Mouse (Mus musculus) cerebellum, adult 2 months (tissue): ENCODE results near the gene Hist1h1d. TPM values are rescaled to one million over a fixed set of nuclear protein-coding genes. Genes with fewer than 3 reads are reported as not detected.
A peak's percentile ranks its signal among the peaks of the same experiment; 100 is the strongest.

Experiments used
- DNase-seq, 2 experiments: peaks; one replicate each; pipeline ENCODE4 v3.0.0; 2021
- H3K27ac ChIP-seq: fragments of 200-500 bp; 2 replicates; pipeline ENCODE4 v1.5.1; 2012; ENCODE audit warnings: low read length, control low read depth, inconsistent platforms; ENCODE audit not compliant: insufficient read depth
- H3K27me3 ChIP-seq: fragments of 200-500 bp; 2 replicates; pipeline ENCODE4 v1.6.1; 2012; ENCODE audit warnings: inconsistent platforms, mild to moderate bottlenecking, low read length, moderate library complexity; ENCODE audit not compliant: control insufficient read depth, insufficient read depth
- H3K4me1 ChIP-seq: fragments of 200-500 bp; 2 replicates; pipeline ENCODE4 v1.6.1; 2011; ENCODE audit warnings: low read length; ENCODE audit not compliant: control insufficient read depth, insufficient read depth
- H3K4me3 ChIP-seq: fragments of 200-500 bp; replicated peaks from 2 replicates; pipeline ENCODE3; 2011; ENCODE audit warnings: mild to moderate bottlenecking, low read depth, low read length, control low read depth; ENCODE audit not compliant: insufficient read depth
- CTCF ChIP-seq: fragments of 200-500 bp; IDR thresholded peaks from 2 replicates; pipeline ENCODE4 v1.5.1; 2011; ENCODE audit warnings: low read depth, mild to moderate bottlenecking, control low read depth, low read length, moderate library complexity, borderline replicate concordance; ENCODE audit not compliant: insufficient read depth
- POLR2A ChIP-seq: fragments of 200-500 bp; IDR thresholded peaks from 2 replicates; pipeline ENCODE4 v1.6.1; 2011; ENCODE audit warnings: low read length, control low read depth, borderline replicate concordance; ENCODE audit not compliant: insufficient read depth
- WGBS: fragments of 180-500 bp; shearing (Covaris S2); methylation state at CpG from one replicate; pipeline ENCODE4 v1.1.7; 2018; 5-methylcytosine and 5-hydroxymethylcytosine counted together
- polyA plus RNA-seq: library from polyadenylated mRNA; depleted of rRNA; stranded (reverse); fragments of >200 nt; gene quantifications from 2 replicates; pipeline ENCODE4 v1.2.3, GENCODE M21; 2012

Gene Hist1h1d
- polyA plus RNA-seq, 1 experiment = 0.05 TPM

- Histone ChIP-seq H3K27ac (no peak overlapping the region), H3K4me3 (no peak overlapping the region), H3K4me1 (no peaks in the 10 kb centered on the region), H3K27me3 (no peaks in the 10 kb centered on the region)
- 48% methylated on average over 5 of the region's 5 CpGs for WGBS
- DNase-seq = no peak
- TF ChIP-seq POLR2A (no peak), CTCF (no peak)
Measured at GRCm38 (mm10) chr13:23523976-23524375, 29.1 kb upstream of the Hist1h1d start.

DNA sequence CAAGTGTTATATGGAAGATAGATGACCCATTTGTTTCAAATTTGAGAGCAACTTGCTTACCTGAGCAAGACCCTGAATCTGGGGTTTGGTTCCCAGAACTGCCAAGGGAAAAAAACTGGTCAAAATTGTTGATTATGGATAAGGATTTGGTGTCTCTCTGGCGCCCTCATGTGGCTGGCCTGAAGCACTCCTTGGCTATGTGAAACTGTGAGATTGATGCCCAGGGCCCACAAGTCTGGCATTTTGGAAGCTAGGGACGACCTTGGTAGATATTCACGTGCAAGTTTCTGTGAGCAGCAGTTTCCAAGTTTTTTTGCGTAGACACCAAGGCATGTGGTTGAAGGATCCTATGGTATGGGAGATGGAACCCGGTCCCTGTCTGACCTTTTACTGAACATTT lies 28.4 kb upstream of the Hist1h1d start:
- Histone ChIP-seq H3K4me3 (no peak overlapping the region), H3K27me3 (no peaks in the 10 kb centered on the region), H3K27ac (no peak overlapping the region), H3K4me1 (no peaks in the 10 kb centered on the region)
- no peak for TF ChIP-seq POLR2A
- peak; percentile 85 for TF ChIP-seq CTCF
- WGBS = 6% methylated on average over 5 of the region's 5 CpGs
- DNase-seq = peak; percentile 69 to 71

DNA sequence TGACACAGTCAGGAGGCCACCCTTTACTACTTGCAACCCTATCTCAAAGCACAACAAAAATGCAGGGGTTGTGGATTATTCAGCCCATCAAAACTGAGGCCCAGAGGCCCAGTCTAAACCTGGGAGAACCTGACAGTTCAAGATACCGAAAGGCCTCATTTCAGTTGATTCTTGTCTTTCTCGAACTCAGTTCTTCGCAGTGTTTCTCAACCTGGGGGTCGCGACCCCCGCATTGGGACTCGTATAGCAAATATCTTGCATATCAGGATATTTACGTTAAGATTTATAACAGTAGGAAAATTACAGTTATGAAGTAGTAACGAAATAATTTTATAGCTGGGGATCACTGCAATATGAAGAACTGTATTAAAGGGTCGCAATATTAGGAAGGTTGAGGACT lies 27.2 kb upstream of the Hist1h1d start:
- H3K27me3 ChIP-seq = no peaks in the 10 kb centered on the region
- H3K4me3 ChIP-seq = no peak overlapping the region
- H3K27ac ChIP-seq = no peak overlapping the region
- DNase-seq = no peak
- TF ChIP-seq POLR2A = no peak
- TF ChIP-seq CTCF = no peak
- 7% methylated on average over 10 of the region's 10 CpGs for WGBS
- no peaks in the 10 kb centered on the region for H3K4me1 ChIP-seq

DNA sequence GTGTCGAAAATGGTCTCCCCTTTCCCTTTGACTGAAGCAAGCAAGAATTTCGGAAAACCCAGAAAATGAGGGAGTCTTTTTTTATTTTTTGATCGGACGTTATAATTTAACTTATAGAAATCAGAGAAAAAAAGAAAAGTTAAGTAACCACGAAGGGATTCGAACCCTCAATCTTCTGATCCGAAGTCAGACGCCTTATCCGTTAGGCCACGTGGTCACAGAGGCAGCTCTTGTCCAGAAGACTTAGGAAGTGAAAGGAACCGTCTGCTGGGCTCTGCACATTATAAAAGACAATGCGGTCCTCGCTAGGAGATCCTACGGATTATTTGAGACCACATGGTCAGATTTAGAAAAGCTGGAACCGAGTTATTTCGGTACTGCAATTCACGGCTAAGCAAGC lies 26.8 kb upstream of the Hist1h1d start:
- Histone ChIP-seq H3K27me3 (no peaks in the 10 kb centered on the region), H3K27ac (no peak overlapping the region), H3K4me3 (peak overlapping the region; percentile 44), H3K4me1 (no peaks in the 10 kb centered on the region)
- WGBS = 2% methylated on average over 17 of the region's 17 CpGs
- TF ChIP-seq CTCF (no peak), POLR2A (no peak)
- peak; percentile 87 to 90 for DNase-seq

DNA sequence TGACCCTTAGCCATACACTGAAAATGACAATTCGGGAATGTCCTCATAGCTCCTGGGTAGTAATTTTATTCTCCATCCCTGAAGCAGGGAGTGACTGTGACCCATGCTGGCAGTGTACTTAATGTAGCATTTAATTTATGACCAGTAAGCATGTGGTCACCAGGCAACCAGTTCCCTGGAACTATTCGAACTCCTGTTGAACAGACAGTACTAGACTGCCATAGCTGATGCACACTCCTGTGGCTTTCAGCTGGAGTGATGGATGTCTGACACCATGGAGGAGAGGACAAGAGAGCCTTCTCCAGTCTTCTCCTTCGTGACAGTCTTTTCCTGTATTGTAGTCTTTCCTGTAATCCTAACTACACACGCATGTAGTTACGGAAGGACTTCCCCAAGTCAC lies 24.1 kb upstream of the Hist1h1d start:
- TF ChIP-seq CTCF (no peak), POLR2A (no peak)
- no peaks in the 10 kb centered on the region for H3K27me3 ChIP-seq
- no peak overlapping the region for H3K4me3 ChIP-seq
- no peak for DNase-seq
- H3K27ac ChIP-seq = no peak overlapping the region
- no peaks in the 10 kb centered on the region for H3K4me1 ChIP-seq
- 47% methylated on average over 5 of the region's 5 CpGs for WGBS

DNA sequence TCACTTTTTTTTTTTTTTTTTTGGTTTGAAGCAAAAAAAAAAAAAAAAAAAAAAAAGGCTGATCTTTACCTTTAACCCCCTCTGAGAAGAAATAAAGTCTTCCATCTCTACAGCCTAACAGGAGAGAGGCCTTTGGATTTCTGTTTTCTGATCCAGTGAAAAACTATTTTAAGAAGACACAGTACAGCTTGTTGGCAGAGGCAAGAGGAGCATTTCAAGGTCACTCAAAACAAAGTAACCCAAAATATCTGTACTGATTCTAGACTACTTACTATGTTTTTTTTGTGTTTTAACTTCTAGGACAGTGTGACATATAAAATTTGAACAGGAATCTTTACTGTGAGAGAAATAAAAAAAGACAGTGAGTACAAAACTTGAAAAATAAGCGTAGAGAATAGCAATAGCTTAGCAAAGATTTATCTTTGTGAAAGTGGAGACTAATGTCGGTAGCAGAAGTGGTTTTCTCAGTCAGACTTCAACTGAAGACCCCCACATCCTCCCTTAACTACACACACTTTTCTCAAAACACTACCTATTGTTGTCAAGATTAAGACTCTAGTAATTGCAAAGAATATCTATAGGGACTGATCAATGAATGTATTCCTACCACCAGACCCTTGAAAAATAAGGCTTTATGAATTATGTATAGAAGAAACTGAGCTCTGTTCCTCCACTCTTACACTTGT lies 23.4 kb upstream of the Hist1h1d start:
- WGBS = 29% methylated on average over 2 of the region's 2 CpGs
- Histone ChIP-seq H3K4me3 (peak overlapping the region; percentile 64), H3K27me3 (no peaks in the 10 kb centered on the region), H3K4me1 (peaks cover 3% of the 10 kb centered on the region; the same call in 1 of the 2 replicates), H3K27ac (no peak overlapping the region)
- TF ChIP-seq POLR2A = no peak
- TF ChIP-seq CTCF = no peak
- DNase-seq = no peak

- WGBS = under 1% methylated on average over 20 of the region's 20 CpGs
- Histone ChIP-seq H3K4me3 (peak overlapping the region; percentile 64), H3K27ac (peak overlapping the region; percentile 10; the same call in 1 of the 2 replicates), H3K4me1 (peaks cover 4% of the 10 kb centered on the region; the same call in 1 of the 2 replicates), H3K27me3 (no peaks in the 10 kb centered on the region)
- DNase-seq = peak; percentile 68 to 69
- no peak for TF ChIP-seq CTCF
- TF ChIP-seq POLR2A = no peak
Measured at GRCm38 (mm10) chr13:23530181-23530900, 22.7 kb upstream of the Hist1h1d start.
